Mouse (Mus musculus) cerebellum, adult 11 months (tissue): ENCODE measurements around the gene Cnnm4.

Source experiments
- DNase-seq: peaks from one replicate; pipeline ENCODE4 v3.0.0; 2022

The Cnnm4 gene

DNA sequence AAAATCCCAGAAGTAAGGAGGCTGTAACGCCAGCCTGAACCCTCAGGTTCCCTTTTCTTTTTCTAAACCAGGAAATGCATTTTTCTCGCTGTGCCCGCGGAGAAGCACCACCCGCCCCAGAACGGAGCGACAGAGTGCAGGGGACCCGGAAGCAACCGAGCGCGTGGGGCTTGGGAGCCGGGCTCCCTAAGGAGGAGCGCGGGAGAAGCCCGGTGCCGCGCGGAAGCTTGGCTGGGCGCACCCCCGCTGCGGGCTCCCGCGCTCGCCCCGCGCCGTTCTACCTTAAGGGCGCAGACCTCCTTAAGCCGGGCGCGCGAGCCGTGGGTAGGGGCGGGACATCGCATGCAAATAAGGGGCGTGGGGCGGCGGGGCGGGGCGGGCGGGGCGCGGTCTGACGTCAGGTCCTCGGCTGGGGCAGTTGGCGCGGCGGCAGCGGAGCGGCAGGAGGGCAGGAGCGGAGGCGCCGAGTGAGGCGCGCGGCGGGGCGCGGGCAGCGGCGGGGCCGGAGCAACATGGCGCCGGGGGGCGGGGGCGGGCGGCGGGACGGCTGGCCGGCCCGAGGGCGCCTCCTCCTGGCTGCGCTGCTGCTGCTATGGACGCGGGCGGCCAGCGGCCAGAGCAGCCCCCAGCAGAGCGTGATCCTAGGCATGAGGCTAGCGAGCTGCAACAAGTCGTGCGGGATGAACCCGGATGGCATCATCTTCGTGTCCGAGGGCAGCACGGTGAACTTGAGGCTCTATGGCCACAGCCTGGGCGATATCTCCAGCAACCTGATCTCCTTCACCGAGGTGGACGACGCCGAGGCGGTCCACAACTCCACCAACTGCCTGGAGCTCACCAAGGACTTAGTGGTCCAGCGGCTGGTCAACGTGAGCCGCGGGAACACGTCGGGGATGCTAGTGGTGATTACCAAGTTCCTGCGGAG lies at the start of gene Cnnm4:
Gene Cnnm4, plus strand, starts transcription at position 440 of the 925 bp plus-strand sequence.
- peak; percentile 87 for DNase-seq

DNA sequence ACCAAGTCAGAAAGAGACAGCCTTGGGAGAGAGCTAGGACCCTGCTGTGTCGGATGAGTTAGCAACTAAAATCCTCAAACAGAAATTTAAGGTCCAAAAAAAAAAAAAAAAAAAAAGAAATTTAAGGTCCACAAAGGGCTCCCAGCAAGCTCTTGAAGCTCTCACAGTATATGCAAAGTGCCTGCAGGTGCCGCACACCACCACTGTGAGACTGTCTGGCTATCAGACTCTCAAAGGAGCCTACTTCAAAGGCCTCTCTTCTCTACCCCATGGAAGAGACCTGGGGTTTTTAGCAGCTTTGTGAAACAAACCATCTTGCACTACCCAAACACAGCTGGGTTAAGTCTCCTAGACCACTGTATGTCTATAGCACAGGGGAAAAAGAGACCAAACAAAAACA lies 41.9 kb upstream of the Cnnm4 start:
- no peak for DNase-seq

DNA sequence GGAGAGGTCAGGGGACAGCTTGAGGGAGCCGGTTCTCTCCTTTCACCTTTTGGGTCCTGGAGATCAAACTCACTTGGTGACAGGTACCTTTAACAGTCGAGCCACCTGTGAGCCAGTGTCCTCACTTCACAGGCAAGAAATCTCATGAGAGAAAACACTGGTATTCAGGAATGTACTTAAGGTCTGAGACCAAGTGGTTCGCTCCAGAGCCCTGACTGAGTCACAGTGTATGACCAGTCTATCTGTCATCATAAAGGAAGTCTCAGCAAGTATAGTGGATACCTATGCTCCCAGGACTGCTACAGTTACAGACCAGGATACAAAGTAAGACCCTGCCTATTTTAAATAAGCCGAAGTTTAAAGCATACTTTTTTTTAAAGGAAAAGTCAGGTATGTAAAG lies 38.4 kb upstream of the Cnnm4 start:
- no peak for DNase-seq

DNA sequence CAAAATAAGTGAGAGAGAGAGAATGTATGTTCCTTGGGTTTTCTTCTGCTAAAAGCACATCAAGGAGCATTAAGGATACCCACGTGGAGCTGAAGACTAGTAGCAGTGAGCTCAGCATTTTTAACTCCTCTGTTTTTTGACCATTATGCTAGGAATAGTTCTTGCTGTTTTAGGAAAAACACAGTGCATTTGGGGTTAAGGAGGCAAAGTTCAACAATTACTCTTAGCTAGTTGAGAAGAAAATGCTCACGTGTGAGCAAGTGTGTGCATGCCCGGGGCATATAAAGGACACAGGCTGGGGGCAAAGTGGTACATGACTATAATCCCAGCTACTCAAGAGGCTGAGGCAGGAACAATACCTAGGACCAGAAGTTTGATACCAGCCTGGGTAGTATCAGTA lies 37.8 kb upstream of the Cnnm4 start:
- DNase-seq = no peak

DNA sequence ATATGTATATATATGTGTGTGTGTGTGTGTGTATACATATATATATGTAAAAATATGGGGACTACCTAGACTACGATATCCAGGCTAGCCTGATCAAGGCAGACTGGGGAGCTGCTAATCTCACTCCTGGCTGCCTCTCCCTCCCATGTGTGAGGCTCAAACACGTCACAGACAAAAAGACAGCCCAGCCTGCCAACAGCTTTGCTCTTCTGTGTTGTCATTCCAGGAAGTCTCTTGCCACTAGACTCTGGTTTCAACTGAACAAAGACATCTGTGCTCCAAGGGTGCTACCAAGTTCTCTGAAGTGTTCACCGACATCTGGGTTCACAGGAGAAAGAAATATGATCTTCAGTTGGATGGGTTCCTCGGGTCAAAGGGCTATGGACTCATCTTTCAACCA lies 36.3 kb upstream of the Cnnm4 start:
- no peak for DNase-seq

DNA sequence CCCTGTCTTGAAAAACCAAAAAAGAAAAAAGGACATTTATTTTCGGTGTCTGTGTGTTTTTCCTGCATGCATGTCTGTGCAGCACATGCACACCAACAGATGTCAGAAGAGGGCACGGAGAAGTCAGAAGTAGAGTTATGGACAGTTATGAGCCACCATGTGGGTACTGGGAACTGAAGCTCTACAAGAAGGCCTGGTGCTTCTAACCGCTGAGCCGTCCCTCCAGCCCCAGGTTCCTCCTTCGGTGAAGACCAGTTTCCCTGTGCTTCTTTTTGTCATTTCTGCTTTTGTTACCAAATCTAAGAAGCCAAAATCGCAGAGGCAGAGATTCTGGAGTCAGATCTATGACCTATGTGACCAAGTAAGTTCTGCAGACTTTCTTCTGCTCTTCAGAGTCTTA lies 34.9 kb upstream of the Cnnm4 start:
- no peak for DNase-seq

DNA sequence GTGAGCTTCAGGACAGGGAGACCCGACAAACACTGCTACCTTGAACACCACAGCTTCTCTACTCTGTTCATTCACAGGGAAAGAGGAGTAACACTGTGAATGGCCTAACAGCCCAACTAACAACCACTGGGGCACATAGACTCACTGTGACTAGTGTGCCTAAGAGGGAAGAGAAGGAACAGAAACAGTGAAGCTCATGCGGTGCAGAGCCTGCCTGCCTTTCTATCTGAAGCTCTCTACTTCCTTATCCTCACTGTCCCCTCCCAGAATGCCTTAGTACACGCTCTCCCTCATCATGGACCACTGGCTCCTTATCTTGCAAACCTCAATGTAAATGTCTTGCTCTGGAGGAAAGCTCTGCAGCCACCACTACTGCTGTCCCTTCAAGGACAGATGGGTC lies 34.2 kb upstream of the Cnnm4 start:
- DNase-seq = no peak

DNA sequence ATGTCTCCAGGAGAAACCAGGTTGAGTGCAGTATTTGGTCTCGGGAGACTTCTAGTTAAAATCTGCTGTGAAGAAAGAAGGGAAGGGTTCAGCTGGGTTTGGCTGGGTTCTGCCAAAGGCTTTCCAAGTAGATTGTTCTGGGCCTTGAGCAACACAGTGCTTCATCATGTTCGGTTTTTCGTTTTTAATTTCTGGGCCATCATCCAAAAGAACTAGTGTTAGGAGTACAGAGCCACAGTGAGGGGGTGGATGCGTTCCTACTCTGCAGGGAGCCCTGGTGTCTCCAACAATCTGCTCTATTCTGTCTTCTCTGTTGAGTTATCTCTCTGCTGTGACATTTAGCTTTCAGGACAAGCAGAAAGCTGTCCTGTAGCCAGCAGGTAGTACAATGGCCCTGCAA lies 30.3 kb upstream of the Cnnm4 start:
- DNase-seq = peak; percentile 41

DNA sequence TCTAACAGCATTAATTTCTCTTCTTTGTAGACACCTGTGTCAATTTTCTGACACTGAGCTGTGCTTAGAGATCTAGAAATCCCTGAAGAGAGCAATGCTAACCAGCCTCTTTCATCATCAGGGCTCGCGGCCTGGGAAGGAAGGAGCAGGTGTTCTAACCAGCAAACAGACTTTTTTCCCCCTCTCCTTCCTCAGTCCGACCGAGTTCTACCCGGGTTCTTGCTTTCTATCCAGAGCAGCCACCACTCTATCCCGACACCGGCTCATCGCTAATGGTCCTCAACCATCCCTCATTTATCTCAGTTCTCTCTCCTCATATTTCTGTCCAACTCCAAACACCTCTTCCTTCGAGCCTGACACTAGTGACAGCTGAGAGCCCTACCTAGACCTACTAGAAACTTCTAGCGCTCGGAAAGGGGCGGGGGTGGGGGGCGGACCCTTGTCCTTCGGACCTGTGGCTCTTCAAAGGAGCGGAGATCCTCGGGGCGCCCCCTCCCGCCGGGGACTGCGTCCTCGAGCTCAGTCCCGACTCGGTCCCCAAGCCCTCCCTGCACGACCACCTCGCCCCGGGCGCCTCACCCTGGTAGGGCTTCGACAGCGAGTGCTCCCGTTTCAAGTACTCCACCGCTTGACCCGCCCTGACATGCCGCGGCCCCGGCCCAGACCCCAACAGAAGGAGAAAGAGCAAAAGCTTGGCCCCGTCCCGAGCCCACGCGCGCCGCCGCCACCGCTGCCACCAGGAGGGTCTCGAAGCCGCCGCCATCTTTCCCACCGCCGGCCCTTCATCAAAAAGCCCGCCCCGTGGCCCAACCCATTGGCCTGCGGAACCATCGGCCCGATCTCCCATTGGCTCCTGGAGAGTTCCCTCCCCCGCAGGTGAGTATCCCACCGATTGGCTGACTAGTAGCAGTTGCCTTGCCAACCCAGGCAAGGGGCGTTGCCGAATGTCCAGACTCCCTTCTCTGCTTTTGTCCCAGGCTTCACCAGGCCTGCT lies 26.7 kb upstream of the Cnnm4 start, which contains the start of gene Lman2l:
Gene Lman2l, minus strand, starts transcription at position 801 of the 994 bp plus-strand sequence.
- peak; percentile 95 for DNase-seq

DNA sequence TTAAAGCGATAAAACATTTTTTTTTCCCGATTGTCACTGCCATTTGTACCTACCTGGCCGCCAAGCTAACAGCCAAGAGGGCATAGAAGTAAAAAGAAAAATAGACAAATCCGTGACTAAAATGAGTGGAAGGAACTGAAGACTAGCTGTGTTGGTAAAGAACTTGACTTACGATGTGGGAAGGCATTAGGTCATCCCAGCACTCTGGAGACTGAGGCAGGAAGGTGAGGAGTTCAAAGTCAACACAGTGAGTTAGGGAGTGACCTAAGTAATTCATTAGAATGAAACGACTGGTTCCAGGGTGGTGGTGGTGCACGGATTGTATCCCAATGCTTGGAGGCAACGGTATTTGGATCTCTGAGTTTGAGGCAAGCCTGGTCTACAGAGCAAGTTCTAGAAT lies 25.9 kb upstream of the Cnnm4 start:
- DNase-seq = no peak

DNA sequence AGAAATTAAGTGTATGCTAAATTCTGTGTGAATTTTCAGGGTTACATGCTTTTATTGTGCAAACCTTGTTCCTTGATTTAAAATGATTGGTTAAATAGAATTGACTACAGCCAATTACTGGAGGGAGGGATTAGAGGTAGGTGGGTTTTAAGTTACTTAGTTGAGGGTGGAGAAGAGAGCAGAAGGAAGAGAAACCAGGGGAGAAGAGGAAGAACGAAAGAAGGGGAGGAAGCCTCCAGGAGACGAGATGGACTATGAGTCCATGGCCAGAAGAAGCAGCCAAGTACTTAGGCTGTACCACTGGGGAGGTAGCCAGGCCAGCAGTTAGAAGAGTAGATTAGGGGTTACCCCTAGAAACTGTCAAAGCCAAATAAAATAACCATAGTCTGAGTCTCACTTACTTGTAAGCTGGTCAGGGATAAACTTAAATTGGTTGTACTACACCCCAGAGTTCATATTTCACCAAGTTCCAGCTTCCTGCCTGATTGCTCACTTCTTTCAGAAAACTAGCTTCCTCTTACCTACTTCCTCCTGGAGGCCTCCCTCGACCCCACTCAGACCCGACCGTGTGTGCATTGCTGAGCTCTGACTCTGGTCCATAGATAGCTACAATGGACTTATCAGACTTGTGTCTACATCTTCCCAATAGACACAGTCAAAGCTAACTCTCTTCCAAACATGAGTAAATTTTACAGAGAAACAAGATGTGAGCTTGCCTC lies 25.2 kb upstream of the Cnnm4 start:
- DNase-seq = no peak

DNA sequence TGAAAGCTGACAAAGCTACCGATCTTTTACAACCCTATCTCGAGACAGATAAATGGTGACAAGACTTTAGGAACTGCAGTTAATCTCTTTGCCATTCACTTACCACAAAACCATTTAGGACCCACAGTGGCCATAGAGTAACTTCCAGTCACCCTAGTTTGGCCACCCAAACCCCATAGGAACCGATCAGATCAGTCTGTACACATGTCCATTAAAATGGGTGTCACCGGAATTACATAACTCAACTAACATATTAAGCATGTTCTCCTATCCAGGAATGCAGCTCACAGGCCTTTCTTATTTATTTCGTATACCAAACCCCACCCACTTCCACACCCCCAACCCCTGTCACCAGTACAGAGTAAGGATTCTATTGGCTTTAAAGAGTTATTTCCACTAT lies 24.6 kb upstream of the Cnnm4 start:
- DNase-seq = no peak

DNA sequence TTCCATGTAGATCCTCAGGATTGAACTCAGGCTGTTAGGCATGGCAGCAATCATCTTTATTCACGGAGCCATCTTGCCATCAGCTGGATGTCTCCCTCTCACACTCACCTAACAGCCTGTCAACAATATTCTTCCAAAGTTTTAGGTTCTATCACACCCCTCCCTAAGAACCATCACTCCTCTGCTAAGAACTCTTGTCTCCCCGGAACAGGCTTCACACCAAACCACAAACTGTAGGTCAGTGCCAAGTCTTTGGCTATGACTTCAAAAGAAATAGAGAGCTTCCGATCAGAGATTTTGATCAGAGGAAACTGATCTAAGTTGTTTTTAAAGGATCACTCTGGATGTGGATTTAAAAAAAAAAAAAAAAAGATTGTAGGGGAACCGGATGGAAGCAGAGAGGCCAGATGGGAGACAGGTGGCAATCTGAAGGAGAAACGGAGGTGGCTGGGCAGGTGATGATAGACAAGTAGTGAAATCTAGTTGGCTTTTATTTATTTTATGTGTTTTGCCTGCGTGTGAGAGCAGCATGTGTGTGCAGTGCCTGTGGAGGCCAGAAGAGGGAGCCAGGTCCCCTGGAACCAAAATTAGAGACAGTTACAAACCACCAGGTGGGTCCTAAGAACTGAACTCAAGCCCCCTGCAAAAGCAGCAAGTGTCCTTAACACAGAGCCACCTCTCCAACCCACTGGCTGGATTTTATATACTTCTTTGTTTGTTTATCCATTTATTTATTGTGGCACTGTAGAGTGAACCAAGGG lies 17.2 kb upstream of the Cnnm4 start:
- no peak for DNase-seq

DNA sequence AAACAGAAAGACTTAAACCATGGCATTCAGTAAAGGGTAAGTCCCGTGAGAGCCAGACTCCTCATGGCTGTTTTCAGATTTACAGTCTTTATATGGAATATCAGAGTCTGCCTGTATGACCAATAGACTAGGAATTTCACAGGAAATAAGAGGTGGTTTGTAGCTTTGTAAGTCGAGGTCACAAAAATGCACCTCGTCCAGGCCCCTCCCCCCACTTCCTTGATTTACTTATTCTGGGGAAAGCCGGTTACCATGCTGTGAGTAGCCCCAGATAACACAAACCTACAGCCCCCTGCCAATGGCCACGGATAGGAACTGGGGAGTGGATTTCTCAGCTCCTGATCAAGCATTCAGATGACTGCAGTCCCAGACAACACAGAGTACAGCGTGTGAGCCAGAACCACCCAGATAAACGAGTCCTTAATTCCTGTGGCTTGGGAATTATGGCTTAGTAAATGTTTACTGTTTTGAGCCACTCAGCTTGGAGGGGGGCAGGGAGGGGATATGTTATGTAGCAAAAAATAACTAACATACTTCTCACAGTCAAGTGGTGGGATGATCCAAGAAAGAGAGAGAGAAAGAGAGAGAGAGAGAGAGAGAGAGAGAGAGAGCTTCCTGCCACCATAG lies 13.9 kb upstream of the Cnnm4 start:
- DNase-seq = no peak

DNA sequence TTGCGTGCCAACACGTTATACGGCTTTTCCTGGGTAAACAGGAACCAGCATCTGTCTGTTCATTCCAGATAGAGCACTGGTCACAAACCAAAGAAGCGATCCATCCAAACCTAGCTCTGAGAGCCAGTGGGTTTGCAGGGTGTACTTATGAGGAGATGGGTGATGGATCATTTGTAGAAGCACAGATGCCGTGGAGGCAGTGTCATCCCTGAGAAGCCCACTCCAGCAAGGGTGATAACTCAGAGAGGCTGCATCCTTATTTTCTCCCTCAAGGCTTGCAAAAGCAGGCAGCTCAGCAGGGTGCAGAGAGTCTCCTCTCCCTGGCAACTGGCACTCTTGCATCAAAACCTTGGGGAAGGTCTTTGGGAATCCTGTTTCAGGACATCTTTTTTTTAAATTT lies 13.3 kb upstream of the Cnnm4 start:
- DNase-seq = no peak

DNA sequence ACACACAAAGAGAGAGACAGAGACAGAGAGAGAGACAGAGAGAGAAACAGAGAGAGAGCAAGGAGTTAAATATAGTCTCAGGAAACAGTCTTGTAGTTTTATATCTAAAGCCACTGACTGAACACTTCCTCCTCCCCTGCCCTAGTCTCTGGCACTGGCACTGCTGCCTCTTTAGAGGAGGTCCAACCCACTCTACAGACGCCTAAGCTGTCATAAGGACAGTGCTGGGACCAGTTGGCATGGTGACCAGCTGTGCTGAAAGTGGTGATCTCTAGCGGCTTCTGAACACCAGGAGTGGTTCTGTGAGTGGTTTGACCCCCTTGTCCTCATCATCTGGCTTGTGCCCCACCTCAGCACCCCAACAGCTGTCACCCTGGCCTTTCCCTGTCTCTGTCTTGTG lies 9.6 kb upstream of the Cnnm4 start:
- DNase-seq = no peak

DNA sequence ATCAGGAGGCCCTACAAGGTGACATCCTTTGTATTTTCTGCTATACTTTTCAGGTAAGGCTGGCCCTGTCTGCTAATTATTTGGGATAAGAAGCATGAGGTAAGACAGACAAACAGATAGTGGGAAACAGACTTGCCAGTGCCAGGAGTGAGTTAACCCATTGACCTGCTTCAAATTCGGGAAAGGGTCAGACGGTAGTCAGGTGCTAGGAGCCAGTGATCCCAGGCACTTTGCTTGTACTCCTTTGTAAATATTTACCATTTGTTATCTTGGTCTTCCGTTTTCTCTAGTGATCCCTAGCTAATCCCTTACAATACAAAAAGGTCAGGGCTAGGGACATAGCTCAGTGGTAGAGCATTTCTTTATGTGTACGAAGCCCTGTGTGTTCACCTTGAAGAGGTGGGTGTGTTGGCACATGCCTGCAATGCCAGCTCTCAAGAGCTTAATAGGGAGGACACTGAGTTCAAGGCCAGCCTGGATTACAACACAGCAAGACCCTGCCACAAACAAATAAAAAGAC lies 5.7 kb upstream of the Cnnm4 start:
- no peak for DNase-seq

DNA sequence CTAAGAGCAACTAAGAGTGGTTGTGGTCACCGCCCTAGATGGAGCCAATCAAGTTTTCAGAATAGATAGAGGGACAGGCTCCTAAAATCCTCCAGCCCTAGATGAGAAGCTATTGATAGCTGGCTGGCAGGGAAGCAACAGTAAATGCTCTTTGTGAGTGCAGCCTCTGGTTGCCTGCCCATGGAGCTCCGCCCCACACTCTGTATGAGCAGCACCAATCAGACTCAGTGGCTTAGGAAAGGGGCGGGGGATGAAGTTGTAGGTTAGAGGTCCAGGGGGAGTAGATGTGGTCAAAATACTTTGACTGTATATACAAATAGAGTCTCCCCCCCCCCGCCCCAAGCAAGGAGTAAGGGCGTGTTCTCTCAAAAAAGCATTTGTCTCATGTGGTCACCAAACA lies 4.0 kb upstream of the Cnnm4 start:
- DNase-seq = no peak

DNA sequence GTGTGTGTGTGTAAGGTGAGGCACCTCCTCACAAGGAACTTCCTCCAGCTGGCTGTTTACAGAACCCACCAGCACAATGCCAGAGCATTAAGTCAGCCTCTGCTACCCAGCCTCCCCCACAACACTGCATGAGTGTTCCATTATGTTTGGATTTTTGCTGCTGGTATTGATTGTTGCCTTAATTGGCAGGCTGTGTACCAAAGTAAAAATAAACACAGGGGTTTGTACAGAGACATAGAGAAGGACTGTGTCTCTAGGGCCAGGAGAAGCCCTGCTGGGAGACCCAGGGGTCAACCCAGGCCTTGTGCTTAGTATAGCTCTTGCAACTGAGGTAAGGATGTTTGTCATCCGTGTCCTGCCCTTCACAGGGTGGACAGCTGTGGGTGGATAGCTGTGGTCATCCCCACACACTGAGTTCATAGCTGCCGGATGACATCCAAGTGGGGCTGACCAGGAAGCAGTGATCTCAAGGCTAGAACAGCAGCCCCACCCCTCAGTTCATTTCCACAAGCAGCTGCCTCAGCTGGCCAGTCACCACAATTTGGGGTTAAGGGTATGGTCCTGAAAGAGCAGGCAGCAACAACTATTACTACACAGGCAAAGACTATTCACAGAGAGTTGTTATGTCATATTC lies 1.5 kb upstream of the Cnnm4 start:
- no peak for DNase-seq

DNA sequence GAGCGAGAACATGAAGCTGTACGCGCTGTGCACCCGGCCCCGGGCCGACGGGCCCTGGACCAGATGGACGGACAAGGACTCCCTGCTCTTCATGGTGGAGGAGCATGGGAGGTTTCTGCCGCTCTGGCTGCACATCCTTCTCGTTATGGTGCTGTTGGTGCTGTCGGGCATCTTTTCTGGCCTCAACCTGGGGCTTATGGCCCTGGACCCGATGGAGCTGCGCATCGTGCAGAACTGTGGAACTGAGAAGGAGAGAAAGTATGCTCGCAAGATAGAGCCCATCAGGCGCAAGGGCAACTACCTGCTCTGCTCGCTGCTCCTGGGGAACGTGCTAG lies 653 bp downstream of the Cnnm4 start:
- DNase-seq = no peak

DNA sequence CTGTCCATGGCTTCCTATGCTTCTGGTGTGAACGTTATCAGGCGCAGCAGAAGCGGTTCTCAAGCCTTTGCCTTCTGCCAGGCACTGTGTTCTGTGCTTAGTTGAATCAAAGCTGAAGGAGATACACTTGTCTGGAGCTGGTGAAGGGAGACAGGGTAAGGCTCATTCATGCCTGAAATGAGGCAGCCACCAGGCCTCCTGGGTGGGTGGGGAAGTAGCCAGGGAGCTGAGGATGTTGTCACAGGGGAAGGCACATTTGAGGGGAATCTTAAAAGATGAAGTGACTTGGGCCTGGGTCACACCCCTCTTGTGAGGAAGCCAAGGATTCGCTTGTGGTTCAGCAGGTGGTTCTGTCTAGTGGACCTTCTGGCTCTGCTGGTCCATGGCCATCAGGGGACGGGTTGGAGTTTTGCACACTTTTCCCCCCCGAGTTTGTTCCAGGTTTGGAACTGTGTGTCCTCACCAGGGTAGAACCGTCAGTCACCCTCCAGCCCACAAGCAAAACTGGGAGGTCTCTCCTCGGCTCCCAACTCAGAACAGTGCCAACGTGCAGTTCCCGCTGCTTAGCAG lies 1.9 kb downstream of the Cnnm4 start:
- DNase-seq = no peak
